8 mouse cellular contexts compared by ENCODE assay signal in the genomic region with DNA sequence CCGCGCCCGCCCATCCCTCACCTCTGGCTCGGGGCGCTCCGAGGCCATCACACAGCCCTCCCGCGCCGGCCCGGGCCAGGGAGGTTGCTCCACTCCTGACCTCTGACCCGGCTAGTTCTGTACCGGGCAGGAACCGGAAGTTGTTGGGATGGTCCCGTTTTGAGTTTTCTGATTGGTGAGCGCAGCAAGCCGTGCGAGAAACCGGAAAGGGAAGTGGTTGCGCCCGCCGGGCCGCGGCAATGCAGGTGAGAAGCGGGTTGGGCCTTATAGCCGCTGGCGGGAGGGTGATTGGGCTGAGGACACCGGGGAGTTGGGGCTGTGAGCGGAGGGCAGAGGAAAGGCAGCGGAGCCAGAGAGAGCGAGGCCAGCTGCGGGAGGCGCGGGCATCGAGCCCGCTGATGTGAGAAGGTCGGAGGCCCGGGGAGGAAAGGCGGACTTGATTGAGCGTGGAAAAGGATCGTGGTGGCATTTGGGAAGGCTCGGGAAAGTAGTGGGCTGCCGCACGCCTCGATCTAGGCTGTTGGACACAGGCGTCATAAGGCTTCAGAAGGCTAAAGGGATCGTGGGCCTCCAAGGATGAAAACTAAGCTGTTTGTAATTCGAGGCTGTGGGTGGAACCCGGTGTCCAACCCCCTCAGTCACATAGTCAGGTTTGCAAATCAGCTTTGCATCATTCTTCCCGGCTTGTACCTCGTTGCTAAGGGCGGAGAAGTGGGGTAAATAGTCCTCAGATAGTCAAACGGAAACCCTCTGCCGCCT. TPM values are rescaled to one million over a fixed set of nuclear protein-coding genes. Genes with fewer than 3 reads are reported as not detected.
DNase-seq lines count a peak whose midpoint lies in the region; ATAC-seq and TF ChIP-seq lines count a peak whose summit lies in the region.

A gene (minus strand): TSS at position 132 of the 759 bp plus-strand sequence.
A gene (plus strand): TSS at position 196 of the 759 bp plus-strand sequence.

- H3K79me2 ChIP-seq in CH12.LX (replicated peaks; ENCODE audit: control insufficient read depth, extremely low read depth, insufficient read depth, poor library complexity, severe bottlenecking), result peaks cover 19% of the 10 kb centered on the region

- under 1% methylated on average over 53 of the region's 53 CpGs for WGBS in forebrain, embryonic 12.5 days
- WGBS in heart, postnatal 0 days, result under 1% methylated on average over 53 of the region's 53 CpGs
- WGBS in liver, embryonic 16.5 days (ENCODE audit: insufficient replicate concordance), result 1% methylated on average over 53 of the region's 53 CpGs
- WGBS in neural tube, embryonic 13.5 days, result under 1% methylated on average over 53 of the region's 53 CpGs

- no peaks in the 10 kb centered on the region for H3K9me3 ChIP-seq in CH12.LX (replicated peaks; ENCODE audit: low read length)
- H3K9me3 ChIP-seq in forebrain, embryonic 12.5 days, result no peaks in the 10 kb centered on the region
- H3K9me3 ChIP-seq in heart, postnatal 0 days (replicated peaks; ENCODE audit: control insufficient read depth, low read length), result no peaks in the 10 kb centered on the region
- H3K9me3 ChIP-seq in liver, embryonic 16.5 days (replicated peaks; ENCODE audit: control insufficient read depth, low read length), result no peaks in the 10 kb centered on the region
- no peaks in the 10 kb centered on the region for H3K9me3 ChIP-seq in neural tube, embryonic 13.5 days

- DNase-seq in CH12.LX (ENCODE audit: extremely low read depth), result peak; percentile 94
- peak; percentile 93 for DNase-seq in c-Kit-positive CD71-positive TER-119-negative erythroid progenitor cells, embryonic 14.5 days (ENCODE audit: low read depth)
- DNase-seq in heart, postnatal 0 days (ENCODE audit: low spot score), result peak; percentile 93
- DNase-seq in kidney, postnatal 4 days, result peak; percentile 90 to 94

- TF ChIP-seq RAD21 in CH12.LX (IDR thresholded peaks at IDR 0.05; ENCODE audit: low read depth, low read length), result no peak

- peak; percentile 90 for TF ChIP-seq POLR2A in CH12.LX (IDR thresholded peaks at IDR 0.05; ENCODE audit: low read depth, low read length)
- peak; percentile 83 for TF ChIP-seq POLR2A in testis, adult 2 months (IDR thresholded peaks at IDR 0.05; ENCODE audit: control insufficient read depth, low read depth, low read length)

- no peak for TF ChIP-seq EP300 in CH12.LX (IDR thresholded peaks at IDR 0.05; ENCODE audit: low read length)
- TF ChIP-seq EP300 in heart, postnatal 0 days (IDR thresholded peaks at IDR 0.05; ENCODE audit: low read depth), result no peak

- H3K4me2 ChIP-seq in CH12.LX (ENCODE audit: insufficient read depth, low read depth, poor library complexity, severe bottlenecking), result peak within 1 kb of the TSS; percentile 92
- peak within 1 kb of the TSS; percentile 87 for H3K4me2 ChIP-seq in forebrain, embryonic 12.5 days
- H3K4me2 ChIP-seq in heart, postnatal 0 days (ENCODE audit: low read depth, low read length), result peak within 1 kb of the TSS; percentile 81
- peak within 1 kb of the TSS; percentile 78 for H3K4me2 ChIP-seq in liver, embryonic 16.5 days (ENCODE audit: low read depth, low read length)
- H3K4me2 ChIP-seq in neural tube, embryonic 13.5 days, result peak within 1 kb of the TSS; percentile 95

- H3K4me1 ChIP-seq in CH12.LX (ENCODE audit: control insufficient read depth in 1 of 2, insufficient read depth in 2 of 2), result peaks cover 11 to 29% of the 10 kb centered on the region in 2 experiments
- peaks cover 21% of the 10 kb centered on the region for H3K4me1 ChIP-seq in forebrain, embryonic 12.5 days
- H3K4me1 ChIP-seq in heart, postnatal 0 days (ENCODE audit: control insufficient read depth, insufficient read depth), result peaks cover 16% of the 10 kb centered on the region
- peaks cover 27% of the 10 kb centered on the region for H3K4me1 ChIP-seq in liver, embryonic 16.5 days (ENCODE audit: control insufficient read depth, low read depth, low read length)
- H3K4me1 ChIP-seq in neural tube, embryonic 13.5 days (replicated peaks), result peaks cover 29% of the 10 kb centered on the region
- peaks cover 7% of the 10 kb centered on the region for H3K4me1 ChIP-seq in testis, adult 2 months (ENCODE audit: control insufficient read depth, insufficient read depth, low read length)

- in situ Hi-C loops in CH12.LX (cut with MboI; ENCODE audit: low pct_ligation_motif_present, low pct_unique_long_range_greater_than_20kb, low sequenced_read_pairs), result no loop called here

- peak within 1 kb of the TSS; percentile 45 for H3K27ac ChIP-seq in CH12.LX (ENCODE audit: insufficient read depth, low read depth)
- H3K27ac ChIP-seq in forebrain, embryonic 12.5 days, result 0 out of 2 replicates have a peak within 1 kb of the TSS, but pooled peaks have one; percentile 36
- peak within 1 kb of the TSS; percentile 72 for H3K27ac ChIP-seq in heart, postnatal 0 days (ENCODE audit: low read depth)
- peak within 1 kb of the TSS; percentile 83 for H3K27ac ChIP-seq in liver, embryonic 16.5 days (ENCODE audit: low read length)
- peak within 1 kb of the TSS; percentile 65 for H3K27ac ChIP-seq in neural tube, embryonic 13.5 days (replicated peaks)
- H3K27ac ChIP-seq in testis, adult 2 months (ENCODE audit: control insufficient read depth, insufficient read depth, low read depth, low read length), result peak within 1 kb of the TSS; percentile 88

- H3K27me3 ChIP-seq in CH12.LX (replicated peaks), result no peaks in the 10 kb centered on the region
- H3K27me3 ChIP-seq in forebrain, embryonic 12.5 days, result no peaks in the 10 kb centered on the region
- H3K27me3 ChIP-seq in heart, postnatal 0 days (ENCODE audit: control insufficient read depth, insufficient read depth, low read length), result no peaks in the 10 kb centered on the region
- no peaks in the 10 kb centered on the region for H3K27me3 ChIP-seq in liver, embryonic 16.5 days (ENCODE audit: control insufficient read depth, insufficient read depth, low read depth, low read length)
- H3K27me3 ChIP-seq in neural tube, embryonic 13.5 days, result no peaks in the 10 kb centered on the region
- no peaks in the 10 kb centered on the region for H3K27me3 ChIP-seq in testis, adult 2 months (ENCODE audit: control insufficient read depth, insufficient read depth, low read length)

- peak within 1 kb of the TSS; percentile 96 for H3K9ac ChIP-seq in CH12.LX (ENCODE audit: insufficient read depth, low read depth)
- H3K9ac ChIP-seq in forebrain, embryonic 12.5 days, result peak within 1 kb of the TSS; percentile 92
- peak within 1 kb of the TSS; percentile 92 for H3K9ac ChIP-seq in heart, postnatal 0 days (replicated peaks; ENCODE audit: low read depth, low read length)
- peak within 1 kb of the TSS; percentile 96 for H3K9ac ChIP-seq in liver, embryonic 16.5 days (ENCODE audit: low read depth, low read length)
- H3K9ac ChIP-seq in neural tube, embryonic 13.5 days, result peak within 1 kb of the TSS; percentile 93

- peak within 1 kb of the TSS; percentile 76 to 99 (median 95) for H3K4me3 ChIP-seq in CH12.LX (replicated peaks in 1 of 3; ENCODE audit: low read depth in 2 of 3, low read length in 2 of 3, poor library complexity in 1 of 3)
- peak within 1 kb of the TSS; percentile 93 for H3K4me3 ChIP-seq in forebrain, embryonic 12.5 days (replicated peaks)
- peak within 1 kb of the TSS; percentile 92 for H3K4me3 ChIP-seq in heart, postnatal 0 days (ENCODE audit: low read depth, low read length)
- peak within 1 kb of the TSS; percentile 98 for H3K4me3 ChIP-seq in liver, embryonic 16.5 days (ENCODE audit: low read depth, low read length)
- H3K4me3 ChIP-seq in neural tube, embryonic 13.5 days, result peak within 1 kb of the TSS; percentile 91
- peak within 1 kb of the TSS; percentile 99 for H3K4me3 ChIP-seq in testis, adult 2 months (ENCODE audit: control insufficient read depth, low read depth, low read length)

- H3K36me3 ChIP-seq in CH12.LX (replicated peaks in 1 of 2; ENCODE audit: control insufficient read depth in 1 of 2, insufficient read depth in 1 of 2, low read length in 1 of 2), result peaks cover 32 to 64% of the 10 kb centered on the region in 2 experiments
- H3K36me3 ChIP-seq in forebrain, embryonic 12.5 days (replicated peaks), result peaks cover 40% of the 10 kb centered on the region
- peaks cover 34% of the 10 kb centered on the region for H3K36me3 ChIP-seq in heart, postnatal 0 days (replicated peaks; ENCODE audit: control insufficient read depth, insufficient read depth, low read length)
- peaks cover 26% of the 10 kb centered on the region for H3K36me3 ChIP-seq in liver, embryonic 16.5 days (ENCODE audit: control insufficient read depth, insufficient read depth)
- peaks cover 49% of the 10 kb centered on the region for H3K36me3 ChIP-seq in neural tube, embryonic 13.5 days
- H3K36me3 ChIP-seq in testis, adult 2 months (ENCODE audit: control insufficient read depth, insufficient read depth, low read length), result peaks cover 4% of the 10 kb centered on the region

- peak; percentile 97 for ATAC-seq in forebrain, embryonic 12.5 days (ENCODE audit: low FRiP score)
- peak; percentile 98 for ATAC-seq in heart, postnatal 0 days (ENCODE audit: insufficient read depth, low read depth)
- ATAC-seq in liver, embryonic 16.5 days (ENCODE audit: low read depth), result peak; percentile 99
- ATAC-seq in neural tube, embryonic 13.5 days (ENCODE audit: low read depth), result peak; percentile 93

- no peak for TF ChIP-seq CTCF in CH12.LX (conservative IDR thresholded peaks at IDR 0.05 in 1 of 2, IDR thresholded peaks at IDR 0.05 in 1 of 2; ENCODE audit: low read depth in 2 of 2, low read length in 2 of 2)
- no peak for TF ChIP-seq CTCF in heart, postnatal 0 days (IDR thresholded peaks at IDR 0.05; ENCODE audit: low read depth)
- TF ChIP-seq CTCF in testis, adult 2 months (IDR thresholded peaks at IDR 0.05; ENCODE audit: control insufficient read depth, insufficient read depth, insufficient replicate concordance, low read depth, low read length), result no peak

- dilution Hi-C loops in CH12.LX (cut with MboI; ENCODE audit: extremely low pct_ligation_motif_present, extremely low pct_unique_long_range_greater_than_20kb, low sequenced_read_pairs), result no loop called here

RNA-seq across cellular contexts. Expression of the first gene that starts in this region (rescaled TPM):
- total RNA-seq in CH12.LX (2012; rRNA removed), result 7.4 TPM in 2 replicates
- total RNA-seq in CH12.LX (2014; rRNA removed), result 2.9 and 3.2 TPM in 2 replicates
- polyA plus RNA-seq in CH12.LX (2012; ENCODE audit: insufficient read length, low read depth), result 15.1 and 18.9 TPM in 2 replicates
- 15.4 and 15.9 TPM in 2 replicates for polyA plus RNA-seq in forebrain, embryonic 12.5 days (2016; fragmentation: Nextera tagmentation; extraction: Ambion mirVana)
- total RNA-seq in heart, postnatal 0 days (2014; rRNA removed; ENCODE audit: low replicate concordance), result 15.4 and 23.5 TPM in 2 replicates
- 2.0 and 2.3 TPM in 2 replicates for polyA plus RNA-seq in heart, postnatal 0 days (2015; fragmentation: Nextera tagmentation; extraction: Ambion mirVana)
- 2.1 and 3.1 TPM in 2 replicates for polyA plus RNA-seq in liver, embryonic 16.5 days (2015; fragmentation: Nextera tagmentation; extraction: Ambion mirVana)
- polyA plus RNA-seq in neural tube, embryonic 13.5 days (2015; fragmentation: Nextera tagmentation; extraction: Ambion mirVana), result 7.8 and 9.1 TPM in 2 replicates
- polyA plus RNA-seq in testis, adult 2 months (2012; rRNA removed), result 12.2 and 14.2 TPM in 2 replicates

RNA-seq across cellular contexts. Expression of the second gene that starts in this region (rescaled TPM):
- 109 and 121 TPM in 2 replicates for total RNA-seq in CH12.LX (2012; rRNA removed)
- 152 and 156 TPM in 2 replicates for total RNA-seq in CH12.LX (2014; rRNA removed)
- 102 and 113 TPM in 2 replicates for polyA plus RNA-seq in CH12.LX (2012; ENCODE audit: insufficient read length, low read depth)
- polyA plus RNA-seq in forebrain, embryonic 12.5 days (2016; fragmentation: Nextera tagmentation; extraction: Ambion mirVana), result 144 and 154 TPM in 2 replicates
- 17.3 and 40.2 TPM in 2 replicates for total RNA-seq in heart, postnatal 0 days (2014; rRNA removed; ENCODE audit: low replicate concordance)
- polyA plus RNA-seq in heart, postnatal 0 days (2015; fragmentation: Nextera tagmentation; extraction: Ambion mirVana), result 56.2 and 58.8 TPM in 2 replicates
- polyA plus RNA-seq in liver, embryonic 16.5 days (2015; fragmentation: Nextera tagmentation; extraction: Ambion mirVana), result 60.9 and 64.3 TPM in 2 replicates
- 107 and 119 TPM in 2 replicates for polyA plus RNA-seq in neural tube, embryonic 13.5 days (2015; fragmentation: Nextera tagmentation; extraction: Ambion mirVana)
- 28.3 and 29.0 TPM in 2 replicates for polyA plus RNA-seq in testis, adult 2 months (2012; rRNA removed)

Comparison
In these comparisons a context has a peak if more than half of its experiments do, and no peak if none do; other contexts are left out.
1. Peak in every context shown above with its lines: DNase-seq, ATAC-seq, H3K4me3 ChIP-seq and H3K27ac ChIP-seq.
2. H3K27ac ChIP-seq: peak in every context shown above with its lines; median percentile 88 in testis, adult 2 months; 83 in liver, embryonic 16.5 days; 72 in heart, postnatal 0 days; 65 in neural tube, embryonic 13.5 days; 45 in CH12.LX; 36 in forebrain, embryonic 12.5 days.